Mouse (Mus musculus): ENCODE results near the gene Gm49378. TPM values are rescaled to one million over a fixed set of nuclear protein-coding genes. Genes with fewer than 3 reads are reported as not detected.

Gm49378 gene
- polyA plus RNA-seq, 1 experiment from 2014 or later: 4.0 TPM

DNA sequence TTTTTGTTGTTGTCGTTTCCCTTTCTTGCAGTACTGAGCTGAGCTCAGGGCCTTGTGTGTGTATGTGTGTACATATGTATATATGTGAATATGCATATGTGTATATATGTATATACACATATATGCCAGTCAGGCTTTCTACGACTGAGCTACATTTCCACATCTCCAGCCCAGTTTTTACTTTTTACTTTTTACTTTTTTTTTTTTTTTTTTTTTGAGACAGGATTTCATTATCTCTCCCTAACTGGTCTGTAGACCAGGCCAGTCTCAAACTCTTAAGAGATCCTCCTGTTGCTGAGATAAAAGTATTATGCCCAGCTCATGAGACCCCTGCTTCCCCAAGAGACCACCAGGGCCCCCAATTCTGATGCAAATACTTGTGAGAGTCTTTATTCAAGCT is 20.9 kb downstream of the Gm49378 start:
- Histone ChIP-seq H3K36me3 (ENCODE audit: control insufficient read depth, insufficient read depth, low read length) (no peaks in the 10 kb centered on the region), H3K9ac (ENCODE audit: low read length) (no peak overlapping the region), H3K27me3 (ENCODE audit: control insufficient read depth, insufficient read depth, low read length) (no peaks in the 10 kb centered on the region), H3K4me1 (replicated peaks; ENCODE audit: control insufficient read depth, insufficient read depth, low read length) (peaks cover 3% of the 10 kb centered on the region; the same call in 1 of the 2 replicates), H3K4me2 (ENCODE audit: low read depth, low read length, severe bottlenecking) (no peak overlapping the region), H3K4me3 (ENCODE audit: low read depth, low read length) (no peak overlapping the region), H3K9me3 (ENCODE audit: control insufficient read depth, low read length) (no peaks in the 10 kb centered on the region), H3K27ac (ENCODE audit: low read depth, low read length) (no peak overlapping the region)
- no peak for ATAC-seq (replicated peaks; ENCODE audit: low FRiP score)
- 84% methylated on average over 2 of the region's 2 CpGs for WGBS
- DNase-seq (ENCODE audit: low spot score): no peak

- Histone ChIP-seq H3K27ac (ENCODE audit: low read depth, low read length) (no peak overlapping the region), H3K27me3 (ENCODE audit: control insufficient read depth, insufficient read depth, low read length) (no peaks in the 10 kb centered on the region), H3K9ac (ENCODE audit: low read length) (no peak overlapping the region), H3K9me3 (ENCODE audit: control insufficient read depth, low read length) (no peaks in the 10 kb centered on the region), H3K36me3 (ENCODE audit: control insufficient read depth, insufficient read depth, low read length) (no peaks in the 10 kb centered on the region), H3K4me1 (replicated peaks; ENCODE audit: control insufficient read depth, insufficient read depth, low read length) (peaks cover 3% of the 10 kb centered on the region; the same call in 1 of the 2 replicates), H3K4me3 (ENCODE audit: low read depth, low read length) (no peak overlapping the region), H3K4me2 (ENCODE audit: low read depth, low read length, severe bottlenecking) (no peak overlapping the region)
- 54% methylated on average over 2 of the region's 2 CpGs for WGBS
- ATAC-seq (replicated peaks; ENCODE audit: low FRiP score) (no peak), DNase-seq (ENCODE audit: low spot score) (no peak)
These were observed 21.8 kb downstream of the Gm49378 start for GRCm38 (mm10) chr14:55615876-55616275.

DNA sequence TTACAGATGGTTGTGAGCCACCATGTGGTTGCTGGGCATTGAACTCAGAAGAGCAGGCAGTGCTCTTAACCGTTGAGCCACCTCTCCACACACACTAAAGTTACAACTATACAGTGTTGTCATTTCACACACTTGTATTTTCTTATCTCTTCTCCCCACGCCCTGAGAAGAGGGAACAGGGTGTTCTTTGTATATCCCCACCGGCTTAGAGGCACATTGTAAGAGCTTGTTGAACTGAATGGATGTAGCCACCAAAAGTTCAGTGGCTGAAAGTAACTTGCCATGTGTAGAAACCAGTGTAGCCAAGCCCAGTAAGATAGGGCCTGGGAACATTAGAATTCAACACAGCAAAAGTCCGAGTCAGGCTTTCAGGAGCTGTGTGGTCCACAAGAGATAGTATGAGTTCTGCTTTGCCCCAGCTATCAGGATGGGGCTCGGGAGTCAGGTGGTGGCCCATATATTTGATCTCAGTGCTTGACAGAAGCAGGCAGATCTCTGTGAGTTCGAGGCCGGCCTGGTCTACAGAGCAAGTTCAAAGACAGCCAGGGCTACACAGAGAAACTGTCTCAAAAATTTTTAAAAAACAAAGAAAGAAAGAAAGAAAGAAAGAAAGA is 23.0 kb downstream of the Gm49378 start:
- DNase-seq (ENCODE audit: low spot score): no peak
- Histone ChIP-seq H3K36me3 (ENCODE audit: control insufficient read depth, insufficient read depth, low read length) (no peaks in the 10 kb centered on the region), H3K9ac (ENCODE audit: low read length) (no peak overlapping the region), H3K27ac (ENCODE audit: low read depth, low read length) (no peak overlapping the region), H3K4me1 (replicated peaks; ENCODE audit: control insufficient read depth, insufficient read depth, low read length) (peaks cover 3% of the 10 kb centered on the region; the same call in 1 of the 2 replicates), H3K27me3 (ENCODE audit: control insufficient read depth, insufficient read depth, low read length) (no peaks in the 10 kb centered on the region), H3K4me2 (ENCODE audit: low read depth, low read length, severe bottlenecking) (no peak overlapping the region), H3K9me3 (ENCODE audit: control insufficient read depth, low read length) (no peaks in the 10 kb centered on the region), H3K4me3 (ENCODE audit: low read depth, low read length) (no peak overlapping the region)
- no peak for ATAC-seq (replicated peaks; ENCODE audit: low FRiP score)
- 85% methylated on average over 7 of the region's 7 CpGs for WGBS

DNA sequence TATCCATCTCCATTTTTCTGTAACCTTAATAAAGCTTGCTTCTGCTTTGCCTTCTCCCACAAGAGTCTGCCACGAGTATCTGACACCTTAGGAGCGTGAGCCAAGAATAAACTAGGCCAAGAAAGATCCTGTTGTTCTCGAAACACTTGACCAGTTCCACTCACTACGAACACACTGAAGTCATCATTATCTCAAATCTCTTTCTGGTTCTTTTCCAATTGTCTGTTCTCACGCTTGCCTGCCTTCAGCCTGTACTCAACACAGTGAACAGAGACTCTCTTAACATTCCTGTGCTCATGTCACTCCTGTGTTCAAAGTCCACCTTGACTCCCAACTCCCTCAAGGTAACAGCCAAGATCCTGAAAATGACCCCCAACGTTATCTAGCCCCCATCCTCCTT is 24.3 kb downstream of the Gm49378 start:
- Histone ChIP-seq H3K9ac (ENCODE audit: low read length) (no peak overlapping the region), H3K4me2 (ENCODE audit: low read depth, low read length, severe bottlenecking) (no peak overlapping the region), H3K27me3 (ENCODE audit: control insufficient read depth, insufficient read depth, low read length) (no peaks in the 10 kb centered on the region), H3K36me3 (ENCODE audit: control insufficient read depth, insufficient read depth, low read length) (no peaks in the 10 kb centered on the region), H3K4me3 (ENCODE audit: low read depth, low read length) (no peak overlapping the region), H3K9me3 (ENCODE audit: control insufficient read depth, low read length) (no peaks in the 10 kb centered on the region), H3K27ac (ENCODE audit: low read depth, low read length) (no peak overlapping the region), H3K4me1 (replicated peaks; ENCODE audit: control insufficient read depth, insufficient read depth, low read length) (no peaks in the 10 kb centered on the region)
- ATAC-seq (replicated peaks; ENCODE audit: low FRiP score): no peak
- DNase-seq (ENCODE audit: low spot score): no peak
- WGBS: 83% methylated on average over 6 of the region's 6 CpGs

- Histone ChIP-seq H3K36me3 (ENCODE audit: control insufficient read depth, insufficient read depth, low read length) (no peaks in the 10 kb centered on the region; the same call in 1 of the 2 replicates), H3K4me2 (ENCODE audit: low read depth, low read length, severe bottlenecking) (no peak overlapping the region), H3K9me3 (ENCODE audit: control insufficient read depth, low read length) (no peaks in the 10 kb centered on the region), H3K27me3 (ENCODE audit: control insufficient read depth, insufficient read depth, low read length) (no peaks in the 10 kb centered on the region), H3K4me3 (ENCODE audit: low read depth, low read length) (no peak overlapping the region), H3K9ac (ENCODE audit: low read length) (no peak overlapping the region), H3K4me1 (replicated peaks; ENCODE audit: control insufficient read depth, insufficient read depth, low read length) (no peaks in the 10 kb centered on the region; the same call in 1 of the 2 replicates), H3K27ac (ENCODE audit: low read depth, low read length) (no peak overlapping the region)
- no peak for ATAC-seq (replicated peaks; ENCODE audit: low FRiP score)
- 94% methylated on average over 6 of the region's 6 CpGs for WGBS
- DNase-seq (ENCODE audit: low spot score): no peak
These were observed 29.4 kb downstream of the Gm49378 start for GRCm38 (mm10) chr14:55608339-55608738.

DNA sequence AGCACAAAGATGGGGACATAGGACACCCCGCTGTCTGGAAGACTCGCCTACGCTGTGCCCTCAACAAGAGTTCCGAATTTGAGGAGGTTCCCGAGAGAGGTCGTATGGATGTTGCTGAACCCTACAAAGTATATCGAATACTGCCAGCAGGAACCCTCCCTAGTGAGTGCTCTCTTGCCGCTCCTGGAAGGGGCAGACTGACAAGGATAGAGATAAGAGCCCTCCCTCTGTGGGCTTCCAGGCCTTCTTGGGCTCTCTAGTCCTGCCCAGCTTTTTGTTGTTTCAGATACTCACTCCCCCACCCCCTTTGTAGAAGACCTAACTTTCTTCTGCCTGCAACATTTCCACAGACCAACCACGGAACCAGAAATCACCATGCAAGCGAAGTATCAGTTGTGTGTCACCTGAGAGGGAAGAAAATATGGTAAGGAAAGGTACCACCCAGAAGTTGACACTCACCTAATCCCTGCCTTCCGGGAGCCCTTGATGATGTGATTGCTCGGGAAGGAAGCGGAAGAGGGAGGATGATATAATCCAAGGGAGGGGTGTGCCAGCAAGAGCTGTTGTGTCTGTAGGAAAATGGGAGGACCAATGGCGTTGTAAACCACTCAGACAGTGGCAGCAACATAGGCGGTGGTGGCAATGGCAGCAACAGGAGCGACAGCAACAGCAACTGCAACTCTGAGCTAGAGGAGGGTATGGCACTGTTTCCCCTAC is 31.8 kb downstream of the Gm49378 start:
- Histone ChIP-seq H3K27me3 (ENCODE audit: control insufficient read depth, insufficient read depth, low read length) (no peaks in the 10 kb centered on the region), H3K4me1 (replicated peaks; ENCODE audit: control insufficient read depth, insufficient read depth, low read length) (no peaks in the 10 kb centered on the region; the same call in 1 of the 2 replicates), H3K36me3 (ENCODE audit: control insufficient read depth, insufficient read depth, low read length) (peaks cover 3% of the 10 kb centered on the region; the same call in 1 of the 2 replicates), H3K9ac (ENCODE audit: low read length) (no peak overlapping the region), H3K4me2 (ENCODE audit: low read depth, low read length, severe bottlenecking) (no peak overlapping the region), H3K4me3 (ENCODE audit: low read depth, low read length) (no peak overlapping the region), H3K9me3 (ENCODE audit: control insufficient read depth, low read length) (no peaks in the 10 kb centered on the region), H3K27ac (ENCODE audit: low read depth, low read length) (no peak overlapping the region)
- ATAC-seq (replicated peaks; ENCODE audit: low FRiP score): no peak
- 92% methylated on average over 16 of the region's 16 CpGs for WGBS
- no peak for DNase-seq (ENCODE audit: low spot score)

GRCm38 (mm10) chr14:55604823-55605222 is 32.9 kb downstream of the Gm49378 start:
- peaks cover 3% of the 10 kb centered on the region; the same call in 1 of the 2 replicates for H3K36me3 ChIP-seq (ENCODE audit: control insufficient read depth, insufficient read depth, low read length)
- H3K9ac ChIP-seq (ENCODE audit: low read length): no peak overlapping the region
- H3K4me2 ChIP-seq (ENCODE audit: low read depth, low read length, severe bottlenecking): no peak overlapping the region
- DNase-seq (ENCODE audit: low spot score) (no peak), ATAC-seq (replicated peaks; ENCODE audit: low FRiP score) (no peak)
- WGBS: 92% methylated on average over 11 of the region's 11 CpGs
- H3K4me1 ChIP-seq (replicated peaks; ENCODE audit: control insufficient read depth, insufficient read depth, low read length): no peaks in the 10 kb centered on the region; the same call in 1 of the 2 replicates
- H3K9me3 ChIP-seq (ENCODE audit: control insufficient read depth, low read length): no peaks in the 10 kb centered on the region
- H3K4me3 ChIP-seq (ENCODE audit: low read depth, low read length): no peak overlapping the region
- H3K27ac ChIP-seq (ENCODE audit: low read depth, low read length): no peak overlapping the region
- H3K27me3 ChIP-seq (ENCODE audit: control insufficient read depth, insufficient read depth, low read length): no peaks in the 10 kb centered on the region

DNA sequence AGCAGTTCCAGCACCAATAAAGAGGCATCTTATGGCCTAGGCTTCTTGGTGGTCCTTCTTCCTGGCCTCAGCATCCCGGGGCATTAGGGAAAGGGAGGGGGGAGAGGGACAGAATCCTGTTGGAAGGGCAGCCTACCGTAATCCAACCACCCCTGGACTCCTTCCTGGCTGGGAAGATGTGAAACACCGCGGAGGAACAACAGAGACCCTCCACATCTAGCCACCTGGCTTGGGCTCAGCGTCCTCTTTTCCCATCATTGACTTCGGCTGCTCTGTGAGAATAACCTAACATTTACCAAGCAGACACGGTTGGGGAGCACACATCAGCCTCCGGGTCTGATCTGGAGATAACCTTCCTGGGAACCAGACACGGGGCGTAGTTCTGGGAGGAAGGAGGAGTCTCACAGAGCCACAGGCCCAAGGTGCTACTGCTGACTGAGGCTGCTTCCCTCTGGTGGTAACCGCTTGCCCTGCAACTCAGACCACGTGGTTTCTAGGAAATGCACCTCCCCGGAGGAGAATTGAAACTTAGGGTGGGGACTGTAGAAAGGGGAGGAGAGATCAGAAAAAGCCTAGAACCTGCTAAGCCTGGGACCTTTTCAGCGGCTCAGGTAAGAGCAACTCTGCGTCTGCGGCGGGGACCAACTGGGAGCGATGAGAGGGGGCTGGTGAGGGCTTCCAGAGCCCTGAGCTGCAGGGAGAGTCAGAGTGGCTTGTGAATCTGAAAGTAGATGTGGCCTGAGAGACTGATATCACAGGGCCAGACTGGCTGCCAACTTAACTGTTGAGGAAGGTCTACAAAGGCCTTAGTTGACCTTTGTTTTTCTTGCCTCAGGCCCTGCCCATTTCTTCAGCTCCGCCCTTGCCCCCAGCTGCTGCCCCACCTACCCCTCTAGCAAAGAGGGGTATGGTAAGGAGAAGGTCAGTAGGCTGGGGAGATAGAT is 33.8 kb downstream of the Gm49378 start:
- H3K4me2 ChIP-seq (ENCODE audit: low read depth, low read length, severe bottlenecking): peak overlapping the region; percentile 32; the same call in 1 of the 2 replicates
- ATAC-seq (replicated peaks; ENCODE audit: low FRiP score) (peak; percentile 82), DNase-seq (ENCODE audit: low spot score) (peak; percentile 86)
- WGBS: 17% methylated on average over 19 of the region's 19 CpGs
- no peaks in the 10 kb centered on the region for H3K9me3 ChIP-seq (ENCODE audit: control insufficient read depth, low read length)
- H3K9ac ChIP-seq (ENCODE audit: low read length): peak overlapping the region; percentile 44
- H3K4me1 ChIP-seq (replicated peaks; ENCODE audit: control insufficient read depth, insufficient read depth, low read length): no peaks in the 10 kb centered on the region; the same call in 1 of the 2 replicates
- no peaks in the 10 kb centered on the region for H3K27me3 ChIP-seq (ENCODE audit: control insufficient read depth, insufficient read depth, low read length)
- H3K27ac ChIP-seq (ENCODE audit: low read depth, low read length): no peak overlapping the region
- H3K36me3 ChIP-seq (ENCODE audit: control insufficient read depth, insufficient read depth, low read length): peaks cover 3% of the 10 kb centered on the region; the same call in 1 of the 2 replicates
- H3K4me3 ChIP-seq (ENCODE audit: low read depth, low read length): peak overlapping the region; percentile 17

Measured in forebrain, embryonic 11.5 days (tissue).